Mouse (Mus musculus): ENCODE measurements at regions not wholly inside any gene's neighbourhood (a gene's known extent, or its start where the extent isn't known, plus 50 kb on each side); places are given as distances from the start of the nearest gene placed in this dataset.

DNA sequence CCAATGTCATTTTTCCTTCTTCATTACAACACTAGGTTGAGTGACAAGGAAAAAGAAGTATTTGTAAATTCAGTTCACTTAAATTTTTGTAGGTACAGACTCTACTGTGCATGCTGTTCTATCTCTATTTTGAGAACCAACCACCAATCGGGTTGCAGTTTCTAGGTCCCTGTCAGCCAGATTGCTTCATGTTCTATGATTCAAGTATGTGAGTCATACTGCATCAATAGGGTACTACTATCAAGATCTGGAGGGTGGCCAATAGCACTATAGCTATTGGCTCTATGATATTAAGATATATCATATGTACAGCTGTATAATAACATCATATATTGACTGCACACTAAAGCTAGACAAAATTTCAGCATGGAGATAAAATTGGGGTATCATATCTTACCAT lies 521.8 kb upstream of the C030005K15Rik start:
- Histone ChIP-seq H3K4me3 (ENCODE audit: insufficient read depth, low read length) (no peak overlapping the region), H3K27ac (ENCODE audit: insufficient read depth, low read length) (no peak overlapping the region), H3K4me1 (ENCODE audit: control insufficient read depth, insufficient read depth, low read length) (no peaks in the 10 kb centered on the region)
- no peak for TF ChIP-seq CTCF (IDR thresholded peaks at IDR 0.05; ENCODE audit: extremely low read depth, insufficient read depth, low read length)
- no peak for TF ChIP-seq POLR2A (IDR thresholded peaks at IDR 0.05; ENCODE audit: extremely low read depth, insufficient read depth, low read length)

DNA sequence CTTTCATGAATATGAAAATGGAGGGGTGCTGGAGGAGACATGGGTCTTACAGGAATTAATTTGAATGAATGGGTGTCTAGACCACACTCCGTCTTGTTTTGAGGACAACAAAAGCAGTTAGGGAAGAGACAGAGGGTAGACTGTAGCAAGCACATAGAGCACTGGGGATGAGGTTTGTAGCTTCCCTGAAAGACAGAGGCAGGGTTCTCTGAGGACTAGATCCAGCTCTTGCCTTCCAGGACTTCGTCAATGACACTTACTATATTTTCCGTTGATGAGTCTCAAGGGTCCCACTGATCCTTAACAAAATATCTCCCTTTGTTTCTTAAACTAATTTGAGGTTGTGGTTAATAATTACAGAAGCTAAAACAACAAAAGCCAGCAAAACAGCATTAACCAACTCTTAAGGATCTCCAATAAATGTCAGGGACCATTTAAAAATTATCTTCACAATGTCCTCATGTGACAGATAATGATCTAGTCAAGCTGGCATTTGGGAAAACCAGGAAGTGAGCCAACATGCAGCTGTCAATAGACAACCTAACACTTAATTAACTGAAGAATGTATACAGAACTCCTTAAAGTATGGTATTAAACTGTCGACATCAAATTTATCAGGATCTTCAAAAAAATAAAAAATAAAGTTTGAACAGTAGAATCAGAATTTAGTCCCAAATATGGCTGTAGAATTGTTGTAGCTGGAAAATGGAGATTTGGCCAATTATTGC lies 531.6 kb upstream of the C030005K15Rik start:
- H3K4me1 ChIP-seq (ENCODE audit: control insufficient read depth, insufficient read depth, low read length) = no peaks in the 10 kb centered on the region
- no peak overlapping the region for H3K4me3 ChIP-seq (ENCODE audit: insufficient read depth, low read length)
- no peak overlapping the region for H3K27ac ChIP-seq (ENCODE audit: insufficient read depth, low read length)
- TF ChIP-seq POLR2A (IDR thresholded peaks at IDR 0.05; ENCODE audit: extremely low read depth, insufficient read depth, low read length) = no peak
- no peak for TF ChIP-seq CTCF (IDR thresholded peaks at IDR 0.05; ENCODE audit: extremely low read depth, insufficient read depth, low read length)

DNA sequence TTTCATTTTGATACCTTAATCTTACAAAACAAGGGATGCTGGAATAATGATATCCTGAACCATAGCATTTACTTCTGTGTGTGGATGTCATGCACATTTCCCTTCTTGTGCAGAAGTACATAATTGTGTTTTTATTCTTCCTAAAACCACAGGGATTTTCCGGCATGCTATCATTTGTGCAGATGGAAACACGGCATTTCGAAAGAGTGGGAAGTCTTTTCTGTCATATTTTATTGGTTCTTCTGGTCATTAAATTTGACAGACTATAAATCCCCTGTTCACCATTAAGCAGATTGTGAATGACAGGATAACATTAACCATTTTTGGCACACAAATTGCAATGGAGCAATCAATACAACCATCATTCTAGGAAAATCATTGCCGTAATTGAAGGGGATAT lies 532.7 kb upstream of the C030005K15Rik start:
- Histone ChIP-seq H3K4me3 (ENCODE audit: insufficient read depth, low read length) (no peak overlapping the region), H3K4me1 (ENCODE audit: control insufficient read depth, insufficient read depth, low read length) (no peaks in the 10 kb centered on the region), H3K27ac (ENCODE audit: insufficient read depth, low read length) (no peak overlapping the region)
- no peak for TF ChIP-seq POLR2A (IDR thresholded peaks at IDR 0.05; ENCODE audit: extremely low read depth, insufficient read depth, low read length)

DNA sequence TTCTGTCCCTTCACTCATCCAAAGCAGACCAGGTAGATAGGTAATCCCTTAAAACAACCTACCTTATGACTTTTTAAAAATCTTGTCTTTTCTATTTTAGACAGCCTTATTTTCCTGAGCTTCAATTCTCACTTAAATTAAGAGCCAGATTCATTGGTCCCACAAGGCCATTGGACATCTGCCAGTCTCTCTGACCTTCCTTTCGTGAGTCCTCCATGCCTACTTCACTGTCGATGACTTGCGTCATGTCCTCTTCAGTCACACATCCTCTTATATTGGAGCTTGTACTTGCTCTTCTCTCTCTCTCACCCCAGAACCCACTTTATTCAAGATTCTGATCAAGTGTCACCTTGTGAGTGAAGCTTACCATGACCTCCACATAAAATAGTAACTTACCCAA lies 542.0 kb upstream of the C030005K15Rik start:
- H3K27ac ChIP-seq (ENCODE audit: insufficient read depth, low read length) = no peak overlapping the region
- TF ChIP-seq CTCF (IDR thresholded peaks at IDR 0.05; ENCODE audit: extremely low read depth, insufficient read depth, low read length) = no peak
- no peak for TF ChIP-seq POLR2A (IDR thresholded peaks at IDR 0.05; ENCODE audit: extremely low read depth, insufficient read depth, low read length)
- no peaks in the 10 kb centered on the region for H3K4me1 ChIP-seq (ENCODE audit: control insufficient read depth, insufficient read depth, low read length)
- no peak overlapping the region for H3K4me3 ChIP-seq (ENCODE audit: insufficient read depth, low read length)

DNA sequence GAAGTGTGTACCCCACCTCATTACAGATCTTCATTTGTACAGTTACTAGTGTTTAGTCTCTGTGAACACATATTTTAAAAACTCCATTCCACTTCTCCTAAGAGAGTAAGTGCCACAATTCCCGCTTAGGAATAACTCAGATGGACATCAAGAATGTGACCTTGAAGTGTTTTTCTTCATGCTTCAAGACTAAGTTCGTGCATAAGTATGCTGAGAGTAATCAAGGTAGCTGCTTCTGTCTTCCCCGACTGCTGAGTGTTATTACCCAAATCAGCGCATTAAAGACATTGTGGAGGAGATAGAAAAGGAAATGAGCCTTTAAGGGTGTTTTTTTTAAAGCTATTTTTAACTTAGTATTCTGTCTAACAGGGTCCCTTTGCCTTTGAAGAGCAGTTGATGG lies 565.1 kb upstream of the C030005K15Rik start:
- Histone ChIP-seq H3K27ac (ENCODE audit: insufficient read depth, low read length) (no peak overlapping the region), H3K4me3 (ENCODE audit: insufficient read depth, low read length) (no peak overlapping the region), H3K4me1 (ENCODE audit: control insufficient read depth, insufficient read depth, low read length) (no peaks in the 10 kb centered on the region)
- TF ChIP-seq POLR2A (IDR thresholded peaks at IDR 0.05; ENCODE audit: extremely low read depth, insufficient read depth, low read length) (no peak), CTCF (IDR thresholded peaks at IDR 0.05; ENCODE audit: extremely low read depth, insufficient read depth, low read length) (no peak)

DNA sequence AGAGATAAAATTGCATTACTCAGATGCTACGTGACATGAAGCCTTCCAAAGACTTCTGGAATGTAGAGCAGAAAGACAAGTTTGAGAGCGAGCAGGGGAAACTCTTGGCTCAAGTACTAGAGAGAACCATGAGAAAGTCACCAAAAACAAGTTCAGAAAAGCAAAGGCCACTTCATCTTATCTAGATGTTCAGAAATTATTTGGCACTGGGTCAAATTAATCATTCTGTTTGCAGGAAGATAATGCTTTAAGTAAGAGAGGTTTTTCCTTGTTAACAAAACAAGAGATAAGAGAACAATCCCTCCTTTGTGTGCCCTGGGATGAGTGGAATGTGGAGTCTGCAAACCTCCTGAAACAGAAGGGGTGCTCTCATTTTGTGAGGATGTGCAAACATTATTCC lies 565.6 kb upstream of the C030005K15Rik start:
- H3K27ac ChIP-seq (ENCODE audit: insufficient read depth, low read length) = no peak overlapping the region
- no peaks in the 10 kb centered on the region for H3K4me1 ChIP-seq (ENCODE audit: control insufficient read depth, insufficient read depth, low read length)
- no peak for TF ChIP-seq POLR2A (IDR thresholded peaks at IDR 0.05; ENCODE audit: extremely low read depth, insufficient read depth, low read length)
- no peak for TF ChIP-seq CTCF (IDR thresholded peaks at IDR 0.05; ENCODE audit: extremely low read depth, insufficient read depth, low read length)
- H3K4me3 ChIP-seq (ENCODE audit: insufficient read depth, low read length) = no peak overlapping the region

DNA sequence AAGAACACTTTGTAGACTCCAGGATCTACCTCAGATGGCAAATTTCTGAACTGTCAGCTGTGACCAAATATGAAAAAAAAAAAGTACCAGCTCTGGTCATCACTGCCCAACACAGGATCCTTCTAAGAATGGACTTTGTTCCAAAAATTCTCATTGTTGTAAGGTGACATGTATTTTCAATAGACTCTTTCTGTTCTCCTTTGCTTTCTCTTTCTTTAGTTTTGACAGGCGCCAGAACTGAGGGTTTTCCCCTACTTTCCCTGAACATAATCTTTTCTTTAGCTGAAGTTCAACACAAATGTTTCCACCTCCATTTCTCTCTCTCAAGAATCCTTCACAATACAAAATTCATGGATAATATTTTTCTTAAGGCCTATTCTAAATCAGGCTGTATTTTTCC lies 579.1 kb upstream of the C030005K15Rik start:
- H3K27ac ChIP-seq (ENCODE audit: insufficient read depth, low read length) = no peak overlapping the region
- no peaks in the 10 kb centered on the region for H3K4me1 ChIP-seq (ENCODE audit: control insufficient read depth, insufficient read depth, low read length)
- no peak overlapping the region for H3K4me3 ChIP-seq (ENCODE audit: insufficient read depth, low read length)
- TF ChIP-seq POLR2A (IDR thresholded peaks at IDR 0.05; ENCODE audit: extremely low read depth, insufficient read depth, low read length) (no peak), CTCF (IDR thresholded peaks at IDR 0.05; ENCODE audit: extremely low read depth, insufficient read depth, low read length) (no peak)

DNA sequence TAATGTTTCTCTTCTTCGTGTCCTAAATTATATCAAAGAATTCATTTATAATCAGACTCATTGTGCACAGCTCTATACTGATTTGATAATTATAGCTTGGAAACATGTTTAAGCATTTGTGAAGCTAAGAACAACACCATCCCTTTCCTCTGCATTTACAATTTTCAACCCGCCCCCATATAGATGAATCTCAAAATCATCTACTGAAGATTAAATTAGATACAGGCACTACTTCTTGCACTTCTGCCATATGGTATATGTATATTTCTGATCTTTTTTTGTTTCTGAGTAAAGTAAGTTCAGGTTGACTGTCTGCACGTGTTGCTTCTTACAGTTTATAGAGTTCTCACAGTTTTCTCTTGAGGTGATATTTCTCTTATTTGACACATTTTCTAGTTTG lies 583.1 kb upstream of the C030005K15Rik start:
- Histone ChIP-seq H3K4me3 (ENCODE audit: insufficient read depth, low read length) (no peak overlapping the region), H3K27ac (ENCODE audit: insufficient read depth, low read length) (no peak overlapping the region), H3K4me1 (ENCODE audit: control insufficient read depth, insufficient read depth, low read length) (no peaks in the 10 kb centered on the region)
- TF ChIP-seq CTCF (IDR thresholded peaks at IDR 0.05; ENCODE audit: extremely low read depth, insufficient read depth, low read length) = no peak
- TF ChIP-seq POLR2A (IDR thresholded peaks at IDR 0.05; ENCODE audit: extremely low read depth, insufficient read depth, low read length) = no peak

DNA sequence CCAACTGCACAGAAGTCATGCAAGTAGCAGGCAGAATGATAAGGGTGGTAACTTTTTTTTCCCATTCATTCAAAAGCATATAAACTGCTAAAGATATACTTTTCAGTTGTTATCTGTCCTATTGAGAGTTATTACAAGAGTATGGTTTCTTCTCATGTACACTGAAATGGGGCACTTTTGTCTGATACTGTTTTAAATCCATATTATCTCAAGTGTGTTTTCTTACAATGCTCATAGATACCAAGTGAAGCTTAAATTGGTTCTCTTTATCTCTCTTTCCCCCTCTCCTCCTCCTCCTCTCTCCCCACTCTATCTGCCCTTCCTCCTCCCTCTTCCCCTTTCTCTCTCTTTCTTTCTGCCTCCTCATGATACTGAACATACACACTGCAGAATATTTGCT lies 584.8 kb upstream of the C030005K15Rik start:
- H3K4me1 ChIP-seq (ENCODE audit: control insufficient read depth, insufficient read depth, low read length) = no peaks in the 10 kb centered on the region
- TF ChIP-seq POLR2A (IDR thresholded peaks at IDR 0.05; ENCODE audit: extremely low read depth, insufficient read depth, low read length) (no peak), CTCF (IDR thresholded peaks at IDR 0.05; ENCODE audit: extremely low read depth, insufficient read depth, low read length) (no peak)
- no peak overlapping the region for H3K4me3 ChIP-seq (ENCODE audit: insufficient read depth, low read length)
- H3K27ac ChIP-seq (ENCODE audit: insufficient read depth, low read length) = no peak overlapping the region

DNA sequence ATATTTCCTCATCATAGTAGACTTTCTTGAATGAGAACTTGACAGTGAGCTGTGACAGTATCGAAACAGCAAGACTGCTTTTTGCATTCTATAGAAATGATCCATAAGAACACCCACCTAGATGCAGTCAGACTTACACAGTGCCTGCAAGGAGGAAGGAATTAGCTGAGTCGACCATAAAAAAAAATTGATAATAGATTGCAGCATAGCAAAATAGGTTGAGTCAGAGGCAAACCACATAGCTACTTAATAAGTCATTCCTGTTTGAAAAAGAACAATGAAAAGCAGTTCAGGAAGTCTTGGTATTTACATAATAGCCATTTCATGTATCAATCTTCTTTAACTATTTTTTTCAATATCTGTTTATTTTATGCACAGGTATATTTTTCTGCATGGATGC lies 591.9 kb upstream of the C030005K15Rik start:
- H3K4me3 ChIP-seq (ENCODE audit: insufficient read depth, low read length) = no peak overlapping the region
- H3K27ac ChIP-seq (ENCODE audit: insufficient read depth, low read length) = no peak overlapping the region
- TF ChIP-seq POLR2A (IDR thresholded peaks at IDR 0.05; ENCODE audit: extremely low read depth, insufficient read depth, low read length) = no peak
- no peak for TF ChIP-seq CTCF (IDR thresholded peaks at IDR 0.05; ENCODE audit: extremely low read depth, insufficient read depth, low read length)
- no peaks in the 10 kb centered on the region for H3K4me1 ChIP-seq (ENCODE audit: control insufficient read depth, insufficient read depth, low read length)
